21 mouse cellular contexts compared by ENCODE assay signal in the genomic region with DNA sequence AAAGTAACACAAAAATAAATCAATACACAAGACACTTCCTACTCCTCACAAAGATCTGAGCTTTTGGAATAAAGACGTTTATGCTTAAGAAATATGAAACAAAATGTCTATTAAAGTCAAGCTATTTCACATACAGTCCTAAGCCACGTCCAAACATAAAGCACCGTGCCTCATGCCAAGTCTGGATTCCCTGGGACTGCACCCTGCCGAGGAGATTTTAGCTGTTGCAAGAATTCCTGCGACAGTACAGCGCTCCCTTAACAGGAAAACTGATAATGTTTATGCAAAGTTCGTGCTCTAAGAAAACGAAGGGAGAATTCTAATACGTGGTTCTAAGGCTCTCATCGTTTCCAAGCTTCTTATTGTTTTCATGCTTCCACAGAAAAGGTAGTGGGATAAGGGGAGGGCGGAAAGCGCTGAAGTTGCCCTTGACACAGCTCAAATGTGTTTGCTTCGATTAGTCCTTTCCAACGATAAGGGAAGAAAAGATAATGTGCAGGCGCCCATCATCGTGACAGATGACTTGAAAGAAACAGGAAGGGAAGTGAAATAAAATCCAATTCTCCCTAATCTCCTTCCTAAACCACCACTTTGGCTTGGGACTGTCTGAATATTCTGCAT. TPM values are rescaled to one million over a fixed set of nuclear protein-coding genes. Genes with fewer than 3 reads are reported as not detected.
DNase-seq lines count a peak whose midpoint lies in the region; ATAC-seq and TF ChIP-seq lines count a peak whose summit lies in the region.
"Had no signal": no experiment of that assay in that cellular context is flagged by ENCODE, and none has a peak within 500 bp of the region (broad histone marks: within the 10 kb centered on the region; RNA-seq: fewer than 3 reads in every experiment).

No protein-coding gene starts in this region.

- H3K4me3 ChIP-seq in heart, embryonic 14.5 days (ENCODE audit: control insufficient read depth in 1 of 2, insufficient read depth in 1 of 2, low read depth in 1 of 2, low read length in 2 of 2), result peak overlapping the region in 1 of 2 experiments; percentile 22; a peak in 1 of 4 replicates
- no peak overlapping the region for H3K4me3 ChIP-seq in lung, postnatal 0 days (ENCODE audit: low read depth, low read length)
- no peak overlapping the region; the same call in 1 of the 2 replicates for H3K4me3 ChIP-seq in liver, embryonic 12.5 days
- no peak overlapping the region for H3K4me3 ChIP-seq in stomach, postnatal 0 days (ENCODE audit: low read depth, low read length)
- no peak overlapping the region for H3K4me3 ChIP-seq in cerebellum, adult 2 months (replicated peaks; ENCODE audit: insufficient read depth, low read depth, low read length)
- H3K4me3 ChIP-seq: embryonic facial prominence, embryonic 13.5 days had no signal

- WGBS in heart, embryonic 14.5 days, result 29% methylated on average over 16 of the region's 16 CpGs
- WGBS in lung, postnatal 0 days, result 46% methylated on average over 16 of the region's 16 CpGs
- WGBS in liver, embryonic 12.5 days (ENCODE audit: insufficient replicate concordance), result 49% methylated on average over 16 of the region's 16 CpGs
- WGBS in stomach, postnatal 0 days, result 33% methylated on average over 16 of the region's 16 CpGs
- 56% methylated on average over 16 of the region's 16 CpGs for WGBS in cerebellum, adult 2 months

- no peak for TF ChIP-seq CTCF in lung, postnatal 0 days (IDR thresholded peaks at IDR 0.05)
- no peak for TF ChIP-seq CTCF in stomach, postnatal 0 days (IDR thresholded peaks at IDR 0.05; ENCODE audit: low read depth)
- TF ChIP-seq CTCF in cerebellum, adult 2 months (IDR thresholded peaks at IDR 0.05; ENCODE audit: borderline replicate concordance, insufficient read depth, low read depth, low read length), result no peak

- TF ChIP-seq EP300 in lung, postnatal 0 days (IDR thresholded peaks at IDR 0.05), result no peak
- TF ChIP-seq EP300 in stomach, postnatal 0 days (optimal IDR thresholded peaks at IDR 0.05), result no peak

- peak; percentile 13; the same call in 1 of the 2 replicates for ATAC-seq in heart, embryonic 14.5 days (ENCODE audit: insufficient number of reproducible peaks, insufficient read depth, low FRiP score, low read depth)
- no peak for ATAC-seq in lung, postnatal 0 days
- ATAC-seq in liver, embryonic 12.5 days, result peak; percentile 57; the same call in 1 of the 2 replicates
- ATAC-seq in stomach, postnatal 0 days (ENCODE audit: low FRiP score, low TSS enrichment), result no peak
- ATAC-seq: activated CD4-positive, CD25-positive, alpha-beta regulatory T cell, adult 4 months; hindbrain, embryonic 16.5 days; Patski had no signal

- no peaks in the 10 kb centered on the region for H3K27me3 ChIP-seq in heart, embryonic 14.5 days (ENCODE audit: control insufficient read depth, insufficient read depth, low read length)
- no peaks in the 10 kb centered on the region for H3K27me3 ChIP-seq in lung, postnatal 0 days (replicated peaks; ENCODE audit: insufficient read depth, low read length)
- no peaks in the 10 kb centered on the region for H3K27me3 ChIP-seq in liver, embryonic 12.5 days (replicated peaks)
- no peaks in the 10 kb centered on the region for H3K27me3 ChIP-seq in stomach, postnatal 0 days (ENCODE audit: control insufficient read depth, insufficient read depth, low read length)
- H3K27me3 ChIP-seq in cerebellum, adult 2 months (ENCODE audit: control insufficient read depth, insufficient read depth, low read length), result no peaks in the 10 kb centered on the region
- H3K27me3 ChIP-seq: embryonic facial prominence, embryonic 13.5 days; Patski had no signal

- intact Hi-C loops in heart, postnatal 25 days (cut with DNase I), result no loop called here

- no peaks in the 10 kb centered on the region for H3K36me3 ChIP-seq in heart, embryonic 14.5 days (ENCODE audit: control insufficient read depth, insufficient read depth, low read length)
- no peaks in the 10 kb centered on the region for H3K36me3 ChIP-seq in lung, postnatal 0 days (ENCODE audit: insufficient read depth, low read length)
- H3K36me3 ChIP-seq in liver, embryonic 12.5 days, result no peaks in the 10 kb centered on the region
- no peaks in the 10 kb centered on the region for H3K36me3 ChIP-seq in stomach, postnatal 0 days (ENCODE audit: control insufficient read depth, insufficient read depth, low read length)
- H3K36me3 ChIP-seq: embryonic facial prominence, embryonic 13.5 days had no signal

- no peak for DNase-seq in heart, postnatal 25 days (ENCODE audit: low spot score)
- peak; percentile 39 for DNase-seq in lung, postnatal 0 days (ENCODE audit: low spot score)
- no peak for DNase-seq in lung, adult 18-20 months
- DNase-seq in stomach, postnatal 0 days (ENCODE audit: low spot score), result no peak
- DNase-seq in cerebellum, adult 2 months, result no peak
- DNase-seq in kidney, postnatal 14 days, result no peak
- DNase-seq: adrenal gland, postnatal 25 days; B cell, adult 2 months; cerebellum, adult 9-10 months; heart, postnatal 14 days; kidney, adult 8-10 months; kidney, postnatal 36 days; layer of hippocampus, postnatal 36 days; left cerebral cortex, postnatal 4 days; lung, postnatal 10 days had no signal

- H3K4me2 ChIP-seq in heart, embryonic 14.5 days (ENCODE audit: low read length), result peak overlapping the region; percentile 63
- peak overlapping the region; percentile 25; the same call in 1 of the 2 replicates for H3K4me2 ChIP-seq in lung, postnatal 0 days (replicated peaks; ENCODE audit: low read depth, low read length)
- H3K4me2 ChIP-seq in liver, embryonic 12.5 days, result peak overlapping the region; percentile 43
- peak overlapping the region; percentile 39 for H3K4me2 ChIP-seq in stomach, postnatal 0 days (replicated peaks; ENCODE audit: low read depth)
- H3K4me2 ChIP-seq: embryonic facial prominence, embryonic 13.5 days had no signal

- no peaks in the 10 kb centered on the region for H3K4me1 ChIP-seq in heart, embryonic 14.5 days (ENCODE audit: control insufficient read depth in 2 of 2, insufficient read depth in 2 of 2, low read length in 2 of 2)
- H3K4me1 ChIP-seq in lung, postnatal 0 days (ENCODE audit: insufficient read depth, low read depth, low read length), result no peaks in the 10 kb centered on the region
- H3K4me1 ChIP-seq in liver, embryonic 12.5 days, result peaks cover 7% of the 10 kb centered on the region; the same call in 1 of the 2 replicates
- no peaks in the 10 kb centered on the region for H3K4me1 ChIP-seq in stomach, postnatal 0 days (replicated peaks; ENCODE audit: control insufficient read depth, insufficient read depth)
- no peaks in the 10 kb centered on the region for H3K4me1 ChIP-seq in cerebellum, adult 2 months (ENCODE audit: control insufficient read depth, insufficient read depth, low read length)
- H3K4me1 ChIP-seq: embryonic facial prominence, embryonic 13.5 days had no signal

- H3K9me3 ChIP-seq in heart, embryonic 14.5 days (ENCODE audit: control insufficient read depth, low read length), result peaks cover 6% of the 10 kb centered on the region; the same call in 1 of the 2 replicates
- no peaks in the 10 kb centered on the region for H3K9me3 ChIP-seq in lung, postnatal 0 days (ENCODE audit: low read length)
- H3K9me3 ChIP-seq in liver, embryonic 12.5 days (replicated peaks), result no peaks in the 10 kb centered on the region
- H3K9me3 ChIP-seq in stomach, postnatal 0 days (ENCODE audit: control insufficient read depth, low read length), result no peaks in the 10 kb centered on the region
- H3K9me3 ChIP-seq: embryonic facial prominence, embryonic 13.5 days had no signal

- peak overlapping the region in 1 of 2 experiments; percentile 2; a peak in 1 of 4 replicates for H3K27ac ChIP-seq in heart, embryonic 14.5 days (replicated peaks in 1 of 2; ENCODE audit: control insufficient read depth in 1 of 2, insufficient read depth in 1 of 2, low read depth in 2 of 2, low read length in 2 of 2)
- no peak overlapping the region for H3K27ac ChIP-seq in lung, postnatal 0 days (ENCODE audit: low read length)
- H3K27ac ChIP-seq in liver, embryonic 12.5 days, result no peak overlapping the region
- H3K27ac ChIP-seq in stomach, postnatal 0 days (replicated peaks), result no peak overlapping the region
- H3K27ac ChIP-seq in cerebellum, adult 2 months (ENCODE audit: insufficient read depth, low read length), result no peak overlapping the region
- H3K27ac ChIP-seq: embryonic facial prominence, embryonic 13.5 days had no signal

- no peak for TF ChIP-seq POLR2A in cerebellum, adult 2 months (IDR thresholded peaks at IDR 0.05; ENCODE audit: borderline replicate concordance, insufficient read depth, low read length)

- no peak overlapping the region for H3K9ac ChIP-seq in heart, embryonic 14.5 days (ENCODE audit: low read length)
- H3K9ac ChIP-seq in lung, postnatal 0 days (replicated peaks; ENCODE audit: low read depth), result no peak overlapping the region
- H3K9ac ChIP-seq in liver, embryonic 12.5 days, result no peak overlapping the region
- H3K9ac ChIP-seq in stomach, postnatal 0 days (ENCODE audit: low read length), result 0 out of 2 replicates have a peak overlapping the region, but pooled peaks have one; percentile 2
- H3K9ac ChIP-seq: embryonic facial prominence, embryonic 13.5 days had no signal

RNA-seq across cellular contexts. Expression of a gene that starts 23.8 kb away (rescaled TPM):
- polyA plus RNA-seq in heart, embryonic 14.5 days (2014; fragmentation: Nextera tagmentation; extraction: Ambion mirVana), result 696 and 718 TPM in 2 replicates
- total RNA-seq in heart, postnatal 25 days (2021), result 1,000 to 10,000 TPM; 1,260 to 1,275 TPM
- polyA plus RNA-seq in lung, postnatal 0 days (2015; fragmentation: Nextera tagmentation; extraction: Ambion mirVana), result 169 and 179 TPM in 2 replicates
- 200 and 202 TPM in 2 replicates for polyA plus RNA-seq in liver, embryonic 12.5 days (2016; fragmentation: Nextera tagmentation; extraction: Ambion mirVana)
- polyA plus RNA-seq in stomach, postnatal 0 days (2015; fragmentation: Nextera tagmentation; extraction: Ambion mirVana), result 337 and 342 TPM in 2 replicates
- 229 and 242 TPM in 2 replicates for polyA plus RNA-seq in cerebellum, adult 2 months (2012; rRNA removed)

Comparison
In these comparisons a context has a peak if more than half of its experiments do, and no peak if none do; other contexts are left out.
1. ATAC-seq: peak in heart, embryonic 14.5 days (single experiment) and liver, embryonic 12.5 days (single experiment); none in lung, postnatal 0 days (single experiment) and stomach, postnatal 0 days (single experiment).
2. Peak in every context shown above with its lines, with median percentiles within 50 percentile points of each other: H3K4me2 ChIP-seq.